Mouse (Mus musculus): Measurements from ENCODE around the gene Usp2. TPM values are rescaled to one million over a fixed set of nuclear protein-coding genes. Genes with fewer than 3 reads are reported as not detected.

Usp2 gene
- total RNA-seq (2015; ENCODE audit: low replicate concordance) (1.0 and 1.3 TPM in 2 replicates), total RNA-seq (2017; ENCODE audit: low replicate concordance) (0.28 and 5.7 TPM in 2 replicates)

DNA sequence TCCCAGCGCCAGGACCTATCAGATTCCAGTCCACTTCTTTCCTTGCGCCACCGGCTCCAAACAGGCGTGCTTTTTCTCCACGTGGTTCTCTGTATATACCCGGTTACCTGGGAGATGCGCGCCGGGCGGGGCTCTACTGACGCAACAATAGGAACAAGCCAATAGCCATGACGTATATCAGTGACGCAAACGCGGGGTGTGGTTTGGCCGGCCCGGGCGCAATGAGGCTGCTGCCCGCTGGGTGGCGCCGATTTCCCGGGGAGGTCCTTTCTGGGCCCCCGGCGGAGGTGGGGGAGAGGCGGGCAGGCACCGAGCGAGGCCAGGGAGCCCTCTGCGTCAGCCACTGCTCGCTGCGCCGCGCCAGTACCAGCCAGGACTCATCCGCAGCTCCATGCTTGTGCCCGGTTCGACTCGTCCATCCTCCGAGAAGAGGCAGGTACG lies at the start of gene Usp2:
Usp2 (plus strand) TSS at position 237 of the 441 bp plus-strand sequence.
- peak; percentile 72 for ATAC-seq (replicated peaks; ENCODE audit: low FRiP score, poor library complexity, severe bottlenecking)

DNA sequence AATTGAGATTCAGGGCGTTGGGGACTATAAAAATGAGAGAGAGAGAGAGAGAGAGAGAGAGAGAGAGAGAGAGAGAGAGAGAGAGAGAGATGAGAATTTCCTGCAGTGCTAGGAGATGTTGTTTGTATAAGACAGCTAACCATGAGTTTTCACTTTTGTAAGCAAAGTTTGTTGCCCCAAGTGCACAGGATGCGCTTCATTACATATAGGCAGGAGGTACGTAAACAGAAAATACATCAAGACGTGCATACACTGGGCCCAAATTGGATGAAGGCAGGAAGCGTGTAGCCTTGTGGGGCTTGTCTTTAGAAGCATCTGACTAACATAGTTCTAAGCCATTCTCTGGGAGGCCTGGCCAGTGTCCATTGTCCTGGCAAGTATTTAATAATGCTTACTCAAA lies 49.0 kb upstream of the Usp2 start:
- ATAC-seq (replicated peaks; ENCODE audit: low FRiP score, poor library complexity, severe bottlenecking): no peak

DNA sequence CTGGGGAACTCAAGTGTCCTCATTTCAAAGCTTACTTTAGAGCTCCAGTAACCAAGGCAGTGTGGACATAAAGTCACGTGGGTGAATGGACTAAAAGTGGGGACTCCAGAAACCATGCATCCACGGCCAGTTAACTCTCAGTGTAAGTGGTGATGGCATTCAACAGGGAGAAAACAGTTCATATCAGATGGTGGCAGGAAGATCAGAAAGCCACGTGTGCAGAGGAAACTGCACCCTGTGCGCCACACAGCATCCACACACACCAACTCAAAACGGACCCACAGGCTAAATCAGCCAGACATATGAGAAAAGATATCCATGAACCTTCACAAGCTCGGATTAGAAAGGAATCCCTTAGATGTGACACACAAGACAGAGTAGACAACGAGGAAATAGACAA lies 46.8 kb upstream of the Usp2 start:
- no peak for ATAC-seq (replicated peaks; ENCODE audit: low FRiP score, poor library complexity, severe bottlenecking)

DNA sequence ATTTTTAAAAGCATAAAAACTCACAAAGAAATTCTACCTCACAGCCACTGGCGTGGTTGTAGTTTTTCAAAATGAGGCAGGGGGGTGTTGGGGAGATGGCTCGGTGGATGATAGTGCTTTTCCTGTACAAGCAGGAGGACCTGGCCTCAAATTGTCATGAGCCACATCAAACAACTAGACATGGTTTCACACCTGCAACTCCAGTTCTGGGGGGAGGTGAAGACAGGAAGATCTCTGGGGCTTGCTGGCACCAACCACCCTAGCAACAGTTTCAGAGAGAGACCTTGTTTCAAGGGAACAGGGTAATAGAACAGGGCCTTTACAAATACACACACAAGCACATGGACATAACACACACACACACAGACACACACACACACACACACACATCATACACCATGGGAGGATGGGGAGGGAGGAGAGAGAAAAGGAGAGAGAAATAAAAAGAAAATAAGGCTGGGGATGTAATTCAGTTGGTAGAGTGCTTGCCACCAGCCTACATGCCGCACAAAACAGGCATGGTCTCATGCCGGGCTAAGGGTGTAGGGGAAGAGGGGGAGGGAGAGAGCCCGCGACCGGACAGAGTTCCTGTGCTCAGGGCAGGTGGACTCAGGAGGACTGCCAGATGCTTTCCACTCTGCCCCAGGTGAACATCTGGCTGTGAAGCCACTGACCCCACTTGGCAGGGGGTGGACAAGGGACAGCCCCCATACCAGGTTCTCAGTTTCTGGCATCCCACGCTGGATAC lies 44.5 kb upstream of the Usp2 start:
- no peak for ATAC-seq (replicated peaks; ENCODE audit: low FRiP score, poor library complexity, severe bottlenecking)

DNA sequence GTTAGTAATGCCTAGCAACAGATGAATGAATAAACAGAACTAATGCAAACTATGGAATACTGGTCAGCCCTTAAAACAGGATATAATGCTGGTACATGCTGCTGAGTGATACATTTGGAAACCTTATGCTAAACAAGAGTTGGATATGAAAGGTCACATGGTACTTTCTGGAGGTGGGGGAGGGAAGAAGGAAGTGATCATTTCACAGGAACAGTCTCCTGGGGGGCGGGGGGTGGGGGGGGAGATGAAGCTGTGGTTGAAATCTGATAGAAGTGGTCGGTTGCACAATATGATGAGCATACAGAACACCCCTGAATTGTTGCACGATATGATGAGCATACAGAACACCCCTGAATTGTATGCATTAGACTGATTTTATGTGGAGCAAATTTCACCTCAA lies 42.7 kb upstream of the Usp2 start:
- no peak for ATAC-seq (replicated peaks; ENCODE audit: low FRiP score, poor library complexity, severe bottlenecking)

DNA sequence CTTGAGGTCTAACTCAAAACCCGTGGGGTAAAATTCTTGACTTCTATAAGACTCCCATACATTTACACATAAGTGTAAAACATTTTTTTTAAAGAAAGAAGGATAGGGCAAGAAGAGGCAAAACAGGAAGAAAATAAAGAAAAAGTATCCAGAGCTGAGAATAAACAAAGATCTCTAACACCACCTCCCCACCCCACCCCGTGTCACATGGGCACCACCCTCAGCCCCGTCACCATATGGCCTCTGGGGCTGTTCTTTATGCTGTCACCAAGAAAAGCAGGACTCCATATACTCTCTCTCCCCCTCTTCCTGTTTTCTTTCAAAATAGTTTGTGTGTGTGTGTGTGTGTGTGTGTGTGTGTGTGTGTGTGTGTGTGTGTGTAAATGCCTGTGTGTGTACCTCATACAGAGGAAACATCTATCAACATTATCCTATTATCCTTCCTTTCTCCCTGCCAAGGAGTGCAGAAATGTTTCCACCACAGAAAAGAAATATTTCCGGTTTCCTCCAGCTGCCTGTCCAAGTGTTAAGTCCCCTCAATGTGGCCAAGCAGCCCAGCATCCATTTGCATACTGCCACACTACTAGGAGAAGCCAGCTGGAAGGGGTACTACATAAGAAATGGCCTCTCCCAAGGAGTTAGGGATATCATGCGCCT lies 37.1 kb upstream of the Usp2 start:
- no peak for ATAC-seq (replicated peaks; ENCODE audit: low FRiP score, poor library complexity, severe bottlenecking)

DNA sequence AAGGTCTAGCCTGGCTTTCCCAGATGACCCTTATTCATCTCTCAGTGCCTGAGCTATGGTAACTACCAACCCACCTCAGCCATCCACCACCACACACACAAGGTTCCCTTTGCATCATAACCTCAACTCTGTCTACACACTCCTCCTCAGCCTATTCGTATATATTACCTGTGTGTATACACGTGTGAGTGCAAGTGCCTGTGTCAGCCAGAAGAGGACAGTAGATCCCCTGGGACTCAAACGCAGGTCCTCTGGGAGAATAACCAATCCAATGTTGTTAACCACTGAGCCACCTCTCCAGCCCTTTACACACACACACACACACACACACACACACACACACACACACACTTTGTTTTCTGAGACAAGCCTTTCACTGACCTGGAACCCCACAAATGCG lies 36.2 kb upstream of the Usp2 start:
- no peak for ATAC-seq (replicated peaks; ENCODE audit: low FRiP score, poor library complexity, severe bottlenecking)

DNA sequence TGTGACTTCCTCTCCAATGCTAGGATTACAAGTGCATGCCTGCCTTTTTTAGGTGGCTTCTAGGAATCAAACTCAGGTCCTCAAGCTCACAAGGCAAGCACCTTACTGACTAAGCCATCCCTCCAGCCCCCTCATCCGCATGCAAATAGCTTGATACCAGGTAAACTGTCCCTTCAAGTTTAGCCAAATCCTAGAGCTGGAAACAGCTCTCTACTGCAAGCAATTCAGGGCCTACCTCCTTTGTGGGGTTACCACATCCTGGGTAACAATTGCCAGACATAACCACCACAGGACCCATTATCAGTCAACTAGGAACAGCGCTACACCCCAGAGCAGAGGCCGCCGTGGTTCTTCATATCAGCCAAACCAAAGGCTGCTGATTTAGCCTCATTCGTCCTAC lies 35.7 kb upstream of the Usp2 start:
- ATAC-seq (replicated peaks; ENCODE audit: low FRiP score, poor library complexity, severe bottlenecking): no peak

DNA sequence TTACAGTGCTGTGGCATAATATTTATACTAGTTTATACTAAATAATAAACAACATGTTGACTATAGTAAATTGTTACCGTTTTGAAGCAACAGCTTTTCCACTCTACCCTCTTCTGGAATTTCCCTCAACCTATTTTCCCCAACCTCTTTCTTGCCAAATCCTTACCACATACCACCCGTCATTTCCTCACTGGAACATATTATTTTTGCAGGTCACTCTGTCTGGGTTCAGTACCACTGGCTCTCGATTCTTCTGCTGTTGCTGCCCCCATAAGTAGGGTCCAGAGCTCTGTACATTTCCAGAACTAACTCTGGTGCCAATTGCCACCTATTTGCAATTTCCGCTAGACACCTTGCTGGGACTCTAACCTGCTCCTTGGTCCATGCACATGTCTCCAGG lies 34.9 kb upstream of the Usp2 start:
- no peak for ATAC-seq (replicated peaks; ENCODE audit: low FRiP score, poor library complexity, severe bottlenecking)

DNA sequence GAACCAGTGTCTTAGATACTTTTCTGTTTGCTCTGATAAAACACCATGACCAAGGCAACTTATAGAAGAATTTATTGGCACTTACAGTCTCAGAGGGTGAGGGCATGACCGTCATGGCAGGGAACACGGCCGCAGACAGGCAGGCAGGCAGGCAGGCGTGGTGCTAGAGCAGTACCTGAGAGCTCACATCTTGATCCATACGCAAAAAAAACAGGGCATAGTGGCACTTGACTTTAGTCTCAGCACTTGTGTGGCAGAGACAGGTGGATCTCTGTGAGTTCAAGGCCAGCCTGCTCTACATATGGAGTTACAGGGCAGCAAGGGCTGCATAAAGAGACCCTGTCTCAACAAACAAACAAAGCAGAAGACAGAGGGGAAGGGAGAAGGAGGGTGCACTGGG lies 33.5 kb upstream of the Usp2 start:
- no peak for ATAC-seq (replicated peaks; ENCODE audit: low FRiP score, poor library complexity, severe bottlenecking)

DNA sequence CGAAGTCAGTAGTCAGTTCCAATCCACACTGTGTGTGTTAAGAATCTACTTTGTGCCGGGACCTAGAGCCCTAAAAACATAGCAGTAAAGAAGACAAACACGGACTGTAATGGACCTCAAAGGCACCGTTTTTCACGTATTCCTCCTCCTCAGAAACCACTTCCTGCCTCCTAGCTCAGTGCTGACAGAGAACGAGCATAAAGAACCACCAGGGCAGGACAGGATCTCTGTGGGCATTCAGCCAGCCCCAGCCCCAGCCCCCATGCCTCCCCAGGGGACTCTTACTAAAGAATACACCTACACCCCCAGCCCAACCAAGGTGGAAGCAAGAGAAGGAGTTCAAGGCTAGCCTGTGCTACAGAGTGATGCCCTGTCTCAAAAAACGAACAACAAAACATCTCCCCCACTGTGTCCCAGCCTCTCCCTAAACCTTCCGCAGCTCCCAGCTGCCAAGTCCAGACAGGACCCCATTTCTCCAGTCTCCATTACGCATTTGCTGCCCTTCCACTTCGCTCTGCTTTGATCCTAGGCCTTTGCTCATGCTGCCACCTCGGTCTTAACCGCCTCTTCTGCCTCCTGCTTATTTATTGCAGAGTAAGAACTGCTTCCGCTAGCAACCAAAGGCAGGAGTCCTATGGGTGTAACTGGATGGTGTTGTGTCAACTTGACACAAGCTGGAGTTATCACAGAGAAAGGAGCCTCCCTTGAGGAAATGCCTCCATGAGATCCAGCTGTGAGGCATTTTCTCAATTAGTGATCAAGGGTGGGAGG lies 32.7 kb upstream of the Usp2 start:
- ATAC-seq (replicated peaks; ENCODE audit: low FRiP score, poor library complexity, severe bottlenecking): no peak

DNA sequence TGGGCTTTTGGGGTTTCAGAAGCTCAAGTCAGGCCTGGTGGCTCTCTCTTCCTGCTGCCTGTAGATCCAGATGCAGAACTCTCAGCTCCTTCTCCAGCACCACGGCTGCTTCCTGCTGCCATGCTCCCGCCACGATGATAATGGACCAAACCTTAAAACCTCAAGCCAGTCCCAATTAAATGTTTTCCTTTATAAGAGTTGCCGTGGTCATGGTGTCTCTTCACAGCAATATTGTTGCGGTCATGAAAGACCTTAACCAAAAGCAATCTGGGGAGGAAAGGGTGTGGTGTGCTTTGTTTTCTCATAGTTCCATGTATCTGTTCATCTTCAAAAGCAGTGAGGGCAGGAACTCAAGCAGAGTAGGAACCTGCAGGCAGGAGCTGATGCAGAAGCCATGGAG lies 29.7 kb upstream of the Usp2 start:
- ATAC-seq (replicated peaks; ENCODE audit: low FRiP score, poor library complexity, severe bottlenecking): no peak

DNA sequence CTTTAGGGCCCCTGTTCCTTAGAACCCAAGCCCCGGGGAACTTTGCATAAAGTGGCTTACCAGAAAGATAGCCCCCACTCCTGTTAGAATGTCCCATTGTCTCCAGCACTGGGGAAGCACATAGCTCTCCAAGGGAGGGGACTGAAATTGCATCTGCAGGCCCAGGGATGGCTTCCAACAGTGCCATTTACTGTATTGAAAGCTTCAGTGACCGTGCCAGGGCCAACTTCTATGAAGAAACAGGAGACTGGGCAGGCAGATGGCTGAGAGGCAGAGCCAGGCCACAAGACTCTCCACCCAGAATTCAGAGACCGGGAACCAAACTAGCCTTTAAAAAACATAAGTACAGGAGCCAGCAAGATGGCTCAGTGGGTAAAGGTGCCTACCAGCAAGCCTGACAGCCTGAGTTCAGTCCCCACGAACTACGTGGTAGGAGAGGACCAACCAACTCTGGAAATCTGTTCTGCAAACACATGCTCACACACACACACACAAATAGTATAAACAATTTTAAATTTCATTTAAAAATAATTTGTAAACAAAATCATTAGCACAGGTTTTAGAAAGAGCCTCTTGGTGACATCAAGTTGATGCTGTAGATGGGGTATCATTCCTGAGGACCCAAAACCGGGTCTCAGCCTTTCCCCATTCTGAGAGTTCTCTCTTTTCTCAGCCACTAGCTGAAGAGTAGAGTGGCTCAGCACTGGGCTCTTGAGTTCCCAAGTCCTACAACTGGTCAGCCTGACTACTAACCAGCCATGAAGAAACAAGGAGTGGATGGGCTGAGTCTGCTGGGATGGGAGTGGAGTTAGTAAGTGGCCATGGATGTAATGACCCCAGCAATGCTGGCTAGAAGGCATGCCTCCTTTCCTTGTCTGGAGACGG lies 25.1 kb upstream of the Usp2 start:
- ATAC-seq (replicated peaks; ENCODE audit: low FRiP score, poor library complexity, severe bottlenecking): no peak

DNA sequence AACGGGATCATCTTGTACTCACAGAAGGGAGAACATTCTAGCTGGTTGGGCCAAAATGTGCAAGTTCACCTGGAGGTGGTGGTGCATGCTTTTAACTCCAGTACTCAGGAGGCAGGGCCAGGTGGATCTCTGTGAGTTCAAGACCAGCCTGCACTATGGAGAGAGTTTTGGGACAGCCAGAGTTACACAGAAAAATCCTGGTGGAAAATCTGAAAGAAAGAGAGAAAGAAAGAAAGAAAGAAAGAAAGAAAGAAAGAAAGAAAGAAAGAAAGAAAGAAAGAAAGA lies 24.5 kb upstream of the Usp2 start:
- ATAC-seq (replicated peaks; ENCODE audit: low FRiP score, poor library complexity, severe bottlenecking): no peak

DNA sequence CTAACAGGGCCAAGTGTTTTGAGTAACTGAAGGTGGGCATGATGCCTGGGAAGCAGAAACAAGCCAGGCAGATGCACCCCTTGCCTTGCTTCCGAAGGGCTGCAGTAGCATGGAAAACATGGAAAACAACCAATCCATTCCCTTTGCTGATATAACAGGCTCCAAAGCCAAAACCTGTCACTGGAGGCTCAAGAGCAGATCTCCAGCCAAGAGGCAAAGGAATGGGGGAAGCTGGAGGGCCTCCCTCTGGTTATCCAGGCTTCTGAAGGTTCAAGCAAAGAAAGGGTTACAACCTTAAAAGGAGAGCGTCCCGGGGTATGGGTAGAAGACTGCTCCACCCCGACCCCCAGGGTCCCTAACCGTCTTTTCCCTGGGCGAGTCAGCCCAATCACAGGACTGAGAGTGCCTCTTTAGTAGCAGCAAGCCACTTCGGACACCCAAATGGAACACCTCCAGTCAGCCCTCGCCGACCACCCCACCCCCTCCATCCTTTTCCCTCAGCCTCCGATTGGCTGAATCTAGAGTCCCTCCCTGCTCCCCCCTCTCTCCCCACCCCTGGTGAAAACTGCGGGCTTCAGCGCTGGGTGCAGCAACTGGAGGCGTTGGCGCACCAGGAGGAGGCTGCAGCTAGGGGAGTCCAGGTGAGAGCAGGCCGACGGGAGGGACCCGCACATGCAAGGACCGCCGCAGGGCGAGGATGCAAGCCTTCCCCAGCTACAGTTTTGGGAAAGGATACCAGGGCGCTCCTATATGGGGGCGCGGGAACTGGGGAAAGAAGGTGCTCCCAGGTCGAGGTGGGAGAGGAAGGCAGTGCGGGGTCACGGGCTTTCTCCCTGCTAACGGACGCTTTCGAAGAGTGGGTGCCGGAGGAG lies 23.7 kb upstream of the Usp2 start, which contains the start of gene Thy1:
Thy1 (plus strand) TSS at position 549 of the 872 bp plus-strand sequence.
- no peak for ATAC-seq (replicated peaks; ENCODE audit: low FRiP score, poor library complexity, severe bottlenecking)

DNA sequence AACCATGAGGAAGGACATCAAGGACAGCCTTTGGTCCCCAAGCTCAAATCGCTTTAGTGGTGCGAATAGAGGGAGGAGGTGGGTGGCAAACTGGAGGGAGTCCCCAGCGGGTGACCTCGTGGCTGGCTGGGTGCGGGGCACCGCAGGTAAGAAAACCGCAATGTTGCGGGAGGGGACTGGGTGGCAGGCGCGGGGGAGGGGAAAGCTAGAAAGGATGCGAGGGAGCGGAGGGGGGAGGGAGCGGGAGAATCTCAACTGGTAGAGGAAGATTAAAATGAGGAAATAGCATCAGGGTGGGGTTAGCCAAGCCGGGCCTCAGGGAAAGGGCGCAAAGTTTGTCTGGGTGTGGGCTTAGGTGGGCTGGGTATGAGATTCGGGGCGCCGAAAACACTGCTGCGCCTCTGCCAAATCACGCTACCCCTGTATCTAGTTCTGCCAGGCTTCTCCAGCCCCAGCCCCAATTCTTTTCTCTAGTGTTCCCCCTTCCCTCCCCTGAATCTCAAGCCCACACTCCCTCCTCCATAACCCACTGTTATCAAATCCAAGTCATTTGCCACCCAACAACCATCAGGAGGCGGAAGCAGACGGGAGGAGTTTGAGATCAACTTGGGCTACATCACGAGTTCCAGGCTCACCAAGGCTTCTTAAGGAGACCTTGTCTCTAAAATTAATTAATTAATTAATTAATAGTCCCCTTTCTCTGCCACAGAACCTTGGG lies 23.0 kb upstream of the Usp2 start:
- no peak for ATAC-seq (replicated peaks; ENCODE audit: low FRiP score, poor library complexity, severe bottlenecking)

DNA sequence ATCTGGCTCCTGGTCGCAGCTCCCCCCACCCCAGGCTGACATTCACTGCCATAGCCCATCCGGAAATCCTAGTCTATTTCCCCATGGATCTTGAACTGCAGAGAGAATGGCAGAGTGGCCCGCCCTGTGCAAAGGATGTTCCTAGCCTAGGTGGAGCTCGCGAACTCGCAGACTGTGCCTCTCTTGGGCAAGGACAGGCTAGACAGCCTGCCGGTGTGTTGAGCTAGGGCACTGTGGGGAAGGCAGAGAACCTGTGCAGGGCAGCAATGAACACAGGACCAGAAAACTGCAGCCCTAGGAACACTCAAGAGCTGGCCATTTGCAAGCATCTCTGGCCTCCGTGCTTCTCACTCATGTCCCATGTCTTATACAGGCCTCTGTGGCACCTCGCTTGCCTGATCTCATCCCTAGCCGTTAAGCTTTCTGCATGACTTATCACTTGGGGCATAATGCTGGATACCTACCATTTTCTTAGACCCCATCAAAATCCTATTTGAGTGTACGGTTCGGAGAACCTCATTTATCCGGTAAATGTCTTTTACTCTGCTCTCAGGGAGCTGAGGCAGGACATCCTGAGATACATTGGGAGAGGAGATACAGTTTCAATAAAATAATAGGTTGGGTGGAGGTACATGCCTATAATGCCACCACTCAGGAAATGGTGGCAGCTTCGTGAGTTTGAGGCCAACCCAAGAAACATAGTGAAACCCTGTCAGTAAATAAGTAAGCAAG lies 22.2 kb upstream of the Usp2 start:
- no peak for ATAC-seq (replicated peaks; ENCODE audit: low FRiP score, poor library complexity, severe bottlenecking)

All from erythroblast, adult 5-6 weeks (primary cell).